Mouse (Mus musculus) heart, adult 2 months (tissue): ENCODE results near the gene Fut1.

ENCODE experiments used
- CTCF ChIP-seq: fragments of 200-600 bp; IDR thresholded peaks from 2 replicates; pipeline ENCODE4 v1.8.1; 2022; ENCODE audit warnings: antibody characterized with exemption, mild to moderate bottlenecking, moderate library complexity
- EP300 ChIP-seq: fragments of 200-500 bp; IDR thresholded peaks from 2 replicates; pipeline ENCODE4 v1.6.1; 2011; ENCODE audit warnings: low read depth, low read length, control low read depth; ENCODE audit not compliant: insufficient read depth
- POLR2A ChIP-seq: fragments of 200-500 bp; IDR thresholded peaks from 2 replicates; pipeline ENCODE4 v1.6.1; 2011; ENCODE audit warnings: mild to moderate bottlenecking, low read depth, low read length, control low read depth; ENCODE audit not compliant: insufficient read depth

DNA sequence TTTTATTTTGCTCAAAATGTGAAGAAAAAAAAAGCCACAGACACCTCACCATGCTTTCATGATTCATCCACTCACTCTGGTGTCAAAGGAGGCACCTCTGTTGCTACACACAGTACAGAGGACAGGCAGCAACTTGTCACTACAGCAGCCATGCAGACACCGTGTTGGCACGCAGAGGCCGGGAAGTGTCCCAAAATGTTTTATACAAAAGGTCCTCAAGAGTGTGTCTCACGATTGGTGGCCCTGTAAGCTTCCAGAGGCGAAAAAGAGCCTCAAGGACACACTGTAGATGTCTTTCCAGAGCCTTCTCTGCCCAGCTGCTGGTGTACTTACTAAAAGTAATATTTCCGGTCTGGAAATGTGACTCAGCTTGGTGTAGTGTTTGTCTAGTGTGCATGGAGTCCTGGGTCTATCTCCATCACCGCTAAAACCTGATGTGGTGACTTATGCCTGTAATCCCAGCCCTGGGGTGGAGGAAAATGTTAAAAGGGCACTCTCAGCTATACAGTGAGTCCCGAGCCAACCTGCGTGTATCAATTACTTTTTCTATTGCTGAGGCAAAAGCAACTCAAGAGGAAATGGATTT is 11.3 kb upstream of the Fut1 start:
- TF ChIP-seq POLR2A: no peak
- TF ChIP-seq CTCF: no peak
- TF ChIP-seq EP300: no peak
